Mouse (Mus musculus) skeletal muscle tissue, adult 2 months (tissue): Measurements from ENCODE around the gene Nkapl.

Experiments used
- DNase-seq: peaks from one replicate; pipeline ENCODE4 v3.0.0-alpha.2; 2012; ENCODE audit warnings: low read depth, low spot score

Gene Nkapl

DNA sequence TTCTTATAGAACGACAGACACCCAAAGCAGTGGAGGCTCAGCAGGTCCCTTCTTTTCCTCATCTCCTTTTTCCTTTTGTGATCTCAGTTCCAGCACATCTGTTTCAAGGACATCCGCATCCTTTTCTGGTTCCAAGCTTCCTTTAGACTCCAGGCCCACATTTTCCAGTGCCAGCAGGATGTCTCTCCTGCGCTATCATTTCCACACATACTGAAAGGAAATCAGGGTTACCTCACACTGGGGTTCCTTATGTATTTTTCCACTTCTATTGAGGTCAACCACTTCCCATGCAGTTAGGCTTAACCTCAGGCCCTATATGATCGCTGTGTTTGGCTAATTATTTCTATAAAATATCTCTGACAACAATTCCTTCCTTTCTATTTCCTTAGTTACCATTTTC, 32.8 kb downstream of the Nkapl start:
- DNase-seq = no peak

DNA sequence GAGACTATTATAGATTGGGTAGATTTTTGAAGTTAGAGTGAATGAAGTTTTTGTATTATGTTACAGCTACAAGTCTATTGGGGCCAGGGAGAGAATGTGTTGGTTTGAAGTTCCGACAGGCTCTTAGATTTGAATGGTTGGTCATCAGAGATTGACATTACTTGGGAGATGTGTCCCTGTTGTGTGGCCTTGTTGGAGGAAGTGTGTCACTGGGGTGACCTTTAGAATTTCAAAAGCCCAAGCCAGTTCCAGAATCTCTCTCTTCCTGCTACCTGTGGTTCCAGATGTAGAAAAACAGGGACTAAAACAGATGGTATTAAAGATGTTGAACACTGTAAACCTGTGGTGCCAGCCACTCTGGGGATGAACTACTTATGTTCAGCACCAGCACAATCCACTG, 40.7 kb downstream of the Nkapl start:
- no peak for DNase-seq

DNA sequence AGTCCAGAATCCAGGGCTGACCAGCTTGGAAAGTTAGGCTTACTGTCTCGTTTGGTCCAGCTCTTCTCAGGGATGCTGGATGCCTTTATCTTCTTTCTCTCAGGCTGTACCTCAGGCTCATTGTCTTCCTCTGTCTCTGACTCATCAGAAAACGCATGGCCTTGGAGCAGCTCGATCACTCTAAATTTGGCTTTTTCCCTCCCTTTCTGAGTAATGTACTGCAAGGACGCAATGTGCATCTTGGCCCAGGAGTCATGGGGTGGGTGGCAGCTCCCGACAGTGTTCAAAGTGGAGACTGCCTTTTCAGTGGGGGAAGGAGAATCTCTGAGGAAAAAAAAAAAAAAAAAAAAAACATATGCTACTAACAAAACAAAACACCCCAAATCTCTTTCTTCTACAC, 45.0 kb downstream of the Nkapl start:
- DNase-seq = no peak

DNA sequence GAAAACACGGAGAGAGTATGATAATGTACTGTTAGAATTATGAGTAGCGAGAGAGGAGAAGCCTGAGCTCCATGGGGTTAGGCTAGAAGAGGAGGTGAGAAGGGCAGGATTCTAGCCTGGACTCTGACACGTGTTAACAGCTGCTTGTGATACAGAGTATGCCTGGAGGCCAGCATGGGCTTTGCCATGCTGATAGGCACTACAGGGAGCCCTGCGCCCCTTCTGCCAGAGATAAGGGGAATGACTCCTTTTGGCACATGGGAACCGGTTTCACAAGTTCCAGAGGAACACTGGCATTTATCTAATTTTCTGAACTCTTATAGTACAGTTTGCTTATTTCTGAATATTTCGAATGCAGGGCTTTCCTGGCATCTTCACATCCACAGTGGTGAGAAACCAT, 49.4 kb downstream of the Nkapl start:
- DNase-seq = no peak

DNA sequence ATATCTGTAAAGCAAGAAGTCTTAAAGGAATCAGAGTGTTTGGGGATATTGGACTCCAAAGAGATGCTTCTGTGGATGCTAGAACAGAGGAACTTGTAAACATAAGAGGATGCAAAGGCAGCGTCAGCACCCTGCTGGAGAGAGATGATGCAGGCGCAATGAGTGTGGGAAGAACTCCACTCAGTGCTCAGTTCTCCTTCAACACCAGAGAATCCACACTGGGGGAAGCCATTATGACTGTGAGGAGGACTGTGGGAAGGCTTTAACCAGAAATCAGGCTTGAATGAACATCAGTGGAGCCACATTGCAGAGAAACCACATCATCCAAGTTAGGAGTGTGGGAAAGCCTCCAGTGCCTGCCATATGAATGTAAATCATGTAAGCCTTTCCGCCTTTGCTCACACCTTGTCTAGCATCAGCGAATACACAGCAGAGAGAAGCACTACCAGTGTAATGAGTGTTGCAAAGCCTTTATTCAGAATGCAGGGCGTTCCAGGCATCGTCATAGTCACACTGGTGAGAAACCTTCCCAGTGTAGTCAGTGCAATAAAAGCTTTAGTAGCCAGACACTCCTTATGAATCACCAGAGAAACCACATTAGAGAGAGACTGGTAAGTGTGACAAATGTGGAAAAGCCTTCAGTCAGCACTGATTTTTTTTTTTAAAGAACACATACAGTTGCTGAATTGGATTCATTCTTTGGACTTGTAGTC, 50.9 kb downstream of the Nkapl start:
- no peak for DNase-seq
